Mouse (Mus musculus) heart, postnatal 0 days (tissue): Measurements from ENCODE around the gene Adcy1.

Experiments
- CTCF ChIP-seq: IDR thresholded peaks from 2 replicates; pipeline ENCODE4 v1.5.1; 2016; ENCODE audit warnings: antibody characterized with exemption, control low read depth, low read depth
- EP300 ChIP-seq: IDR thresholded peaks from 2 replicates; pipeline ENCODE4 v1.6.1; 2016; ENCODE audit warnings: antibody characterized with exemption, low read depth

- no peak for TF ChIP-seq CTCF
- TF ChIP-seq EP300, result no peak
Measured at GRCm38 (mm10) chr11:7226200-7226599, 162.9 kb downstream of the Adcy1 start.
